Mouse (Mus musculus): ENCODE measurements around the gene Serpinb9b.

GRCm38 (mm10) chr13:33028146-33028545, 930 bp downstream of the Serpinb9b start:
- no peak for TF ChIP-seq POLR2A (IDR thresholded peaks at IDR 0.05; ENCODE audit: control insufficient read depth, low read depth, low read length)
- no peak for TF ChIP-seq CTCF (IDR thresholded peaks at IDR 0.05; ENCODE audit: control insufficient read depth, insufficient read depth, insufficient replicate concordance, low read depth, low read length)

All from testis, adult 2 months (tissue).